Mouse (Mus musculus) frontal cortex, postnatal 25 days (tissue): Measurements from ENCODE around the gene Hic2.

Source experiments
- DNase-seq, 2 experiments: peaks; one replicate each; pipeline ENCODE4 v3.0.0; 2022; ENCODE audit warnings: low spot score in 2 of 2

Gene Hic2

DNA sequence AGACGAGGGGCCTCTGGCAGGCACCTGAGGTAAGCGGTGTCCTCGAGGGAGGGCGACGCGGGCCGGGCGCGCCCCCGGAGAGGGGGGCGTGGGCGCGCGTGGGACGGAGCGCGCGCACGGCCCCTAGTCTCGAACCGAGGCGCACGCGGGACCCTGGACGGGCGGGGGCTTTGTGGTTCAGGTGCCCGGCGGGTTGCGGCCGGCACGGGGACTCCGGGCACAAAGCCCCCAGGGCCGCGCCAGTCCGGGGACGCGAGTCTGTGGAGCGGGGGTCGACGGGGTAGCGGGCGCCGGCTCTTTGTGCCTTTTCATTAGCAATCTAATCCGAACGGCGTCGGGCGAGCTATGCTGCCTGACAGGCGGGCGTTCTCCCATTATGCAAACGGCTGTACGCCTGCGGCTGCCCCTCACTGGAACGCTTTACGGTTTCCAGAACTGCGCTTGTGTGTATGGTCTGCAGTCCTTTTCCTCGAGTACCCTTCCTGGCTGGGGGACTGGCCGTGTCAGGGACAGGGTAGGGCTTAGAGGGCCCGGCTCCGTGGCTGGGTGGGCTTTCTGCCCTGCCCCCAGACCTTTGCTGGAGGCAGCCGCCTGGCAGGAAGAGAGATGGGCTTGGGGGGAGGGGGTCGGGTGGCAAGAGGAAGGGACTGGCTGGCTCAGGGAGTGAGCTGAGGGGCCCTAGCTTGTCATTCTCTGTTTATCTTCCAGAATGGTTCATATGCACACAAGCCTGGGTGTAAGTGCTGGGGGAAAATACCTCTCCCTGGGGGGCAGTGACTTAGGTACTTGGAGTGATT, 528 bp downstream of the Hic2 start:
- DNase-seq = peak in 1 of 2 experiments; percentile 9

DNA sequence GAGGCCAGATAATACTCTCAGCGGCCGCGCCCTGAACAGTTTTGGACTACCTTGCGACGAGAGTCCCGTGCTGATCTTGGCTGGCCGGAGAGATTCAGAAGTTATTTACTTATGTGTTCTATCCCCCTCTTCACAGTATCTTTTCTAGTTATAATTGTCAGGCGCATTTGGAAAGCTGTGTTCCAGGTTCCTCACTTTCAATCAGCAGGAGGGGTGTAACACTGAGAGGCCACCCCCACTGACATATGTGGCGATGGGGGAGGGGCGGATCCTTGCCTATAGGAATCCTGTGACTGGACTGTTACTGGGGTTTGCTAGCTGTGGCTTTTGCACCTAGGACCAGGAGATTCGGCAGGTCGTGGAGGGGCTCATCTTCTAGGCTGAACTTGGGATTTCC, 1.1 kb downstream of the Hic2 start:
- DNase-seq = peak; percentile 20 to 22

DNA sequence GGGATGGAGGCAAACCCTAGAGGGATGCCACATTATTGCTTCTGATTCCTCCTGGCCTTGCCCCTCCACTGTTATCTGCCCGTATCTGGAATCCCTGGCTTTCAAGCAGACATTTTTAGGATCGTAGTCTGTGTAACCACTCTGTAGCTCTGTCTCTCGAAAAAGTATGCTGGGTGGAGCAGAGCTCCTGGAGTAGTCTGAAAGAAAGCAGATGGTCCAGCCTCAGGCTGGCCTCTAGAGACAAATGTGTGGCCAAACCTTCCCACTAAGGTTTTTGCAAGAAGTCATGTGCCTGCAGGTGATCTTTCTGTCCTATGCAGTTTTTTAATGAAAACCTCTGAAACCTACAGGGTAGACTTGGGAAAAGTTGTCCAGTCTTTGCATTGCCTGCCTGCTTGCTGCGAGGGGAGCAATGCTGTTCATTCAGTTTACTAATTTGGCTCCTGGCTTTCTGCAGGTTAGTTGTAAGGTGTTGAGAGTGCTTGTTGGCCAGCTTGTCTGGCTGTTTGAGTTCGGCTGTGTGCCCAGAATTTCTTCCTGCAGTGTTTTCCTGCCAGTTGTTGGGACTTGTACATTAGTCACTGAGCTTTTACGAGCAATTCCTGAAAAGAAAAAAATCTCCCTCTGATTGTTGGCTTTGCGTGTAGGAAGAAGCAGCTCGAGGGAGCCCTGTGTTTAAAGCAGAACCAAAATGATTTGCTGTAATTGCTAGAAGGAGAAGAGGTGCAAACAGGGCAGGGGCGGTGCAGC, 1.7 kb downstream of the Hic2 start:
- DNase-seq = no peak

- DNase-seq = no peak
Measured at GRCm38 (mm10) chr16:17237634-17238033, 4.3 kb downstream of the Hic2 start.

- no peak for DNase-seq
Measured at GRCm38 (mm10) chr16:17239409-17239808, 6.0 kb downstream of the Hic2 start.

GRCm38 (mm10) chr16:17243731-17244130, 10.4 kb downstream of the Hic2 start:
- DNase-seq = no peak

- DNase-seq = no peak
Measured at GRCm38 (mm10) chr16:17244996-17245395, 11.6 kb downstream of the Hic2 start.

DNA sequence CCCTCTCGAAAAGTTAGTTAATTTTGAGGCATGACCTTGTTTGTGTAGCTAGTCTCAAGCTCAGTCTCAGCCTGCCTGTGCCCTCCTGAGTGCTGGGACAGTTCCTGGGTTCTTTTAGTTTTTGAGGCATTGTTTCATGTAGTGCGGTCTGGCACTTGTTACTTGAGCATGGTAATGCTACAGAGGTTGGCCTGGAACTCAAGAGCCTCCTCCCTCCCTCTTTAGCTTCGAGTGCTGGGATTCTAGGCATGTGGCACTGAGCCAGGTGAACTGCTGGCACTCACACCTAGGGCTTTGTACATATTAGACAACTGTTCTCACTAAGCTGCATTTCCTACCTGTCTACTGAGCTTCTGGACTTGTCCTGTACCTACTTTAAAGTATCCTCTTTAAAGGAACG, 14.4 kb downstream of the Hic2 start:
- no peak for DNase-seq

- DNase-seq = no peak
Measured at GRCm38 (mm10) chr16:17249135-17249534, 15.8 kb downstream of the Hic2 start.

- no peak for DNase-seq
Measured at GRCm38 (mm10) chr16:17251539-17251938, 18.2 kb downstream of the Hic2 start.

GRCm38 (mm10) chr16:17252086-17252726, 18.8 kb downstream of the Hic2 start:
- no peak for DNase-seq

DNA sequence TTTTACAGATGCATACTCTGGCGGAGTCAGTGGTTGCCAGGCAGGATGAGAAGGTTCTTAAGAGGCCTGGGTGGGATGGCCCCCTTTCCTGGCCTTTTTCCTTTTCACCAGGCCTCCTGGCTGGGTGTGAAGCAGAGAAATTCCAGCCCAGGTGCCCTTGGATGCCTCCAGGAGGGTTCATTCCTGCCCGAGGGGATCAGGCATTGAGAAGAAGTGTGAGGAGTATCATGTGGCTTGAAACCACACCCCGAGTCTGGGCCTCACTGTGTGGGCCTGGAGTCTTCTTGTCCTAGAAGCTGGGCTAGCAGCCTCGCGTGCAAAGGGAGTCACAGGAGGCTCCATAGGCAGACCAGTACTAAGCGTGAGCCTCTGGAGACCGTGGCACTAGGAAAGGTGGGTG, 19.5 kb downstream of the Hic2 start:
- DNase-seq = no peak

DNA sequence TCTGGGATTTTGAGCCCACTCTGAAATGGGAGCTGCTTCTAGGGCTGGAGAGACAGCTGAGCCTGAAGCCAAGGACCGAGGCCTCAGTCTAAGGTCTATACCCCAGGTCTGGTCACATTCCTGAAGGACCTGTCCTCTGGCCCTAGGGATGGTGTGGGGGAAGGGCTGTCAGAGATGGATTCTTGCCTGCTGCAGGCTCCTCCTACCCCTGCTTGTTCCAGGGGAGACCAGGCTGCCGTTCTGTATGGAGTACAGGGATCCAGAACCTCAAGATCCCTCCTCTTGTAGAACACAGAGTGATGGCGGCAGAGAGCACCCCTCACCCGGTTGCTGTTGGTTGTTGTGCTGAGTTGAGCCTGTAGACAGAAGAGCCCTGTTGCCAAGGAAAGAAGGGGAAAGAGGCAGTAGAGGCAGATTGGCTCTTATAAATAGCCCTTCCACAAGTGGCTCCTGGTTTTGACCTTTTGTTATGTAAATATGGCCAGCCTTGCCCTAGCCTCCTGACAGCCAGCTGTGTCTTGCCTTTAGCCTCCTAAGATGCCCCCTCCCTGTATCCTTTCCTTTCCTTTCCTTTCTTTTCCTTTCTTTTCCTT, 20.7 kb downstream of the Hic2 start:
- DNase-seq = no peak

- DNase-seq = no peak
Measured at GRCm38 (mm10) chr16:17255270-17255669, 21.9 kb downstream of the Hic2 start.

DNA sequence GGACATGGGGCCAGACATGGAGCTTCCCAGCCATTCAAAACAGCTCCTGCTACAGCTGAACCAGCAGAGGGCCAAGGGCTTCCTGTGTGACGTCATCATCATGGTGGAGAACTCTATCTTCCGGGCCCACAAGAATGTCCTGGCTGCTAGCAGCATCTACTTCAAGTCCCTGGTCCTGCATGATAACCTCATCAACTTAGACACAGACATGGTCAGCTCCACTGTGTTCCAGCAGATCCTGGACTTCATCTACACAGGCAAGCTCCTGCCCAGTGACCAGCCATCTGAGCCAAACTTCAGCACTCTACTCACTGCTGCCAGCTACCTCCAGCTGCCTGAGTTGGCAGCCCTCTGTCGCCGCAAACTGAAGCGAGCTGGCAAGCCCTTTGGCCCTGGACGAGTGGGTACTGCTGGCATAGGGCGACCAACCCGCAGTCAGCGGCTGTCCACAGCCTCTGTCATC, 24.0 kb downstream of the Hic2 start:
- DNase-seq = no peak

- DNase-seq = no peak
Measured at GRCm38 (mm10) chr16:17258917-17259316, 25.5 kb downstream of the Hic2 start.

- DNase-seq = no peak
Measured at GRCm38 (mm10) chr16:17261341-17261740, 28.0 kb downstream of the Hic2 start.

- no peak for DNase-seq
Measured at GRCm38 (mm10) chr16:17266113-17266512, 32.7 kb downstream of the Hic2 start.

GRCm38 (mm10) chr16:17267937-17268336, 34.6 kb downstream of the Hic2 start:
- DNase-seq = no peak

- DNase-seq = no peak
Measured at GRCm38 (mm10) chr16:17269872-17270271, 36.5 kb downstream of the Hic2 start.

GRCm38 (mm10) chr16:17271124-17271523, 37.8 kb downstream of the Hic2 start:
- DNase-seq = no peak

- DNase-seq = no peak
Measured at GRCm38 (mm10) chr16:17271856-17272255, 38.5 kb downstream of the Hic2 start.
